Mouse (Mus musculus): ENCODE measurements around the gene Olfr392. TPM values are rescaled to one million over a fixed set of nuclear protein-coding genes. Genes with fewer than 3 reads are reported as not detected.

The Olfr392 gene
- total RNA-seq (2023; ENCODE audit: inconsistent age): not detected in 4 replicates

GRCm38 (mm10) chr11:73816949-73817348, at the start of gene Olfr392:
TSS of gene Olfr392 (minus strand) at chr11:73817049.

GRCm38 (mm10) chr11:73851354-73851753, 34.5 kb upstream of the Olfr392 start, which contains the start of gene Olfr393:
TSS of gene Olfr393 (minus strand) at chr11:73851454.

DNA sequence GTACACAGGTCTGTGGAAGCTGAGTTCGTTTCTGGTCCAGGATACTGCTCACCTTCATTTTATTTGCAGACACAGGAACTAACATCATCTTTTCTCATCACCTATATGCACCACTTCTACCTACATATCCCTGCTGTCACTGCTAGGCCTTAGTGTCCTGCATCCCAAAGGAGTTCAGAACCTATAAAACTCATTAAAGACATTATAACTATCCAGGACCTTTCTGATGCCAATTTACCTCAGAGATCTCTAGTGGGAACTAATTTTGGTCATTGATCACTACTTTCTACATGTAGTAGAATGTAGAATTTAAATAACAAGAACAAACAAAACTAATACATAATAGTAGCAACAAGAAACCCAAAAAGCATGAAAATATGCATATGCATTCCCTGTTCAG, 13.9 kb downstream of the Olfr392 start, which contains the start of gene Olfr391-ps:
Gene Olfr391-ps, minus strand, starts transcription at position 101 of the 400 bp plus-strand sequence.

DNA sequence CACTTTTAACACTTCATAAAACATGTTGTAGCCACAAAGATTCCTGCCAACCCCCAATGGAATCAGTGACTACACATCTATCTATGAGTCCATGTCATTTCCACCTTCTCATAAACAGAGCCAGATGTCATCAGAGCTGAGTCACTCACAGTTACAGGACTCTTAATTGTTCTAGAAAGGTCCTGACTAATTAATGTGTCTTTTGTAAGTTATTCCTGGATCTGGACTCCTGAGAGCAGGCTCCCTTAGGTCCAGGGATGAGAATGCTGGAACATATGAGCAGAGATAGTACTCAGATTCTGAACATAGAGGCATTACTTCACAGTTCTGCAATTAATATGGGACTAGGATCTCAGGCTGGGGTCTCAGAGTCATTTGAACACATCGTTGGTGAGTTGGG, 34.2 kb downstream of the Olfr392 start, which contains the start of gene Olfr390:
Gene Olfr390, plus strand, starts transcription at position 301 of the 400 bp plus-strand sequence.

DNA sequence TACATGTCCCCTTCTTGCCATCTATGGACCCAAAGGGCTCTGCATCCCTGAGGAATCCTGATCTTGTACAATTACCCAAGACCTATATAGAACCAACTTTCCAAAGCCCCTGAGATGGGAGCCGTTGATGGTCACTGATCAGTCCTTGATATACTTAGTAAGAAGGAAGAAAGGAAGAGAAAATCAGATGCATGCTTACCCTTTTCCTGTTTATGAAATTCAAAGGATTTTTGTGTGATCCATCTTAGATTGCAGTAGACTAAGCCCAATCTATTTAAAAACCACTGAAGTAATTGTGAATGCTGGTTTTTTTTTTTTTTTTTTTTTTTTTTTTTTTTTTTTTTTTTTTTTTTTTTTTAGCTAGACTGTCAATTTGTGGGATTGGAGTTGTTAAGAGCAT, 36.2 kb downstream of the Olfr392 start, which contains the start of gene Olfr389:
Gene Olfr389, minus strand, starts transcription at position 101 of the 400 bp plus-strand sequence.

Other genes starting within 250 kb of the Olfr392 start
- gene Olfr385, start 224.0 kb downstream of the Olfr392 start, total RNA-seq (2023; ENCODE audit: inconsistent age): not detected in 4 replicates
- gene Olfr384, start 218.5 kb downstream of the Olfr392 start, total RNA-seq (2023; ENCODE audit: inconsistent age): not detected in 4 replicates
- gene Zfp735, start 128.3 kb downstream of the Olfr392 start, total RNA-seq (2023; ENCODE audit: inconsistent age): not detected in 4 replicates
- not detected in 4 replicates for gene Olfr389, start 36.3 kb downstream of the Olfr392 start, total RNA-seq (2023; ENCODE audit: inconsistent age)
- not detected in 4 replicates for gene Olfr390, start 34.1 kb downstream of the Olfr392 start, total RNA-seq (2023; ENCODE audit: inconsistent age)
- not detected in 4 replicates for gene Olfr391-ps, start 14.0 kb downstream of the Olfr392 start, total RNA-seq (2023; ENCODE audit: inconsistent age)
- gene Olfr393, start 34.4 kb upstream of the Olfr392 start, total RNA-seq (2023; ENCODE audit: inconsistent age): not detected in 4 replicates
- gene Olfr394, start 73.7 kb upstream of the Olfr392 start, total RNA-seq (2023; ENCODE audit: inconsistent age): not detected in 4 replicates
- not detected in 4 replicates for gene Olfr395, start 92.2 kb upstream of the Olfr392 start, total RNA-seq (2023; ENCODE audit: inconsistent age)
- gene Olfr23, start 119.6 kb upstream of the Olfr392 start, total RNA-seq (2023; ENCODE audit: inconsistent age): not detected in 4 replicates
- not detected in 4 replicates for gene Olfr397, start 143.8 kb upstream of the Olfr392 start, total RNA-seq (2023; ENCODE audit: inconsistent age)
- not detected in 4 replicates for gene Olfr398, start 173.4 kb upstream of the Olfr392 start, total RNA-seq (2023; ENCODE audit: inconsistent age)
- gene Olfr139, start 239.5 kb upstream of the Olfr392 start, total RNA-seq (2023; ENCODE audit: inconsistent age): not detected in 4 replicates
- not detected in 4 replicates for gene Olfr399, start 239.6 kb upstream of the Olfr392 start, total RNA-seq (2023; ENCODE audit: inconsistent age)

Data from B cell, adult (primary cell).